Mouse (Mus musculus): ENCODE measurements around the gene Fam168a.

GRCm38 (mm10) chr7:100835711-100836110 lies 129.3 kb downstream of the Fam168a start:
- no peak for TF ChIP-seq CTCF (IDR thresholded peaks at IDR 0.05; ENCODE audit: low read depth, low read length)
- no peak for TF ChIP-seq GATA1 (IDR thresholded peaks at IDR 0.05; ENCODE audit: borderline replicate concordance, low read length)
- TF ChIP-seq TAL1 (conservative IDR thresholded peaks at IDR 0.05; ENCODE audit: low read depth, low read length) = no peak
- no peak for TF ChIP-seq POLR2AphosphoS5 (IDR thresholded peaks at IDR 0.05; ENCODE audit: insufficient replicate concordance, low read depth, low read length)
- no peak for TF ChIP-seq GATA2 (IDR thresholded peaks at IDR 0.05; ENCODE audit: borderline replicate concordance, low read depth, low read length)

Measured in G1E (cell line).